Mouse (Mus musculus) pancreas, adult 10 weeks (tissue): ENCODE measurements around the gene Tmem161b. TPM values are rescaled to one million over a fixed set of nuclear protein-coding genes. Genes with fewer than 3 reads are reported as not detected.

Experiments
- polyA plus RNA-seq: library from polyadenylated mRNA; stranded (reverse); fragments of 350-450 nt; fragmentation: Illumina TruSeq; extraction: RNeasy Lipid Tissue Mini Kit (QIAGEN cat#74804); gene quantifications from one replicate; pipeline ENCODE4 v1.2.3, GENCODE M21; 2015; ENCODE audit warnings: low read depth, low replicate concordance; ENCODE audit not compliant: insufficient read depth

The Tmem161b gene
- polyA plus RNA-seq, result 7.2 TPM

DNA sequence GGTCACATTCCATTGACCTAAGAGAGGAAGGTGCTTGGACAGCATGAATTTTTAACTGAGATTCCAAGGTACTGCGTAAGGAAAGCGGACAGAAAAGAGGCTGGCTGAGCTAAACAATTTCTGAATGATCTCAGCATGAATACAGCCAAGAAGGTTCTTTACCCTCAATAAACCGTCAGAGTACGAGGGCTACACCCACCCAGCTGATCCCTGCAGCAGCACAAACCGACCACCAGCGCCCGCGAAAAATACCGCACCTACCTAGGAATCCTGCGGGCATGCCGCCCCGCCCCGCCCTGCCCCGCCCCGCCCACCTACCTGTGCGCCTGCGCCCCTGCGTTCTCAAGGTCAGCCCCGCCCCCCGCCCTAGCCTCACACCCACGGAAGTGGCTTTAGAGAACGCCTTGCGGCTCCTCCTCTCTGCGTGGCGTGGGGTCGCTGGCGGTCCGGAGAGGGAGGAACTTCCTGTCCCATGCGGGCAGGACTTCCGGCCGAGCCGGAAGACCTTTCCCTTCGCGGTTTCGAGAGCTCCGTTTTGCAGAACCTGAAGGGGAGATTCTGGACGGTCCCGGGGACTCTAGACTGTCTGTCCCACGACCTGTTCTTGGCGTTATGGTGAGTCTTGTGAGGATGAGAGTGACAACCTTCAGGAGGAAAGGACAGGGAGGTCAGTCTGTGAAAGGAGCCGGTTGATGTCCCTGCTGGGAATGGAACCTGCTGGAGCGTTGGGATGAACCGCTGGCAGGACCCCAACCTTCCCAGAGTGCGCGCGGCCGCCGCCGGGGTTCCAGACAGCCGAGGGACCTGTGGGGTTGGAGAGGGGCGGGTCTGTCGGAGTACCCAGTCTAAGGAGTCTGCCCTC, at the start of gene Tmem161b:
Gene Tmem161b, plus strand, starts transcription at position 477 of the 862 bp plus-strand sequence.

